Mouse (Mus musculus) kidney, postnatal 36 days (tissue): ENCODE measurements around the gene Spata32.

Experiments
- DNase-seq, 2 experiments: peaks; one replicate each; pipeline ENCODE4 v3.0.0; 2021 to 2022; ENCODE audit warnings: mixed read lengths in 2 of 2

Gene Spata32

DNA sequence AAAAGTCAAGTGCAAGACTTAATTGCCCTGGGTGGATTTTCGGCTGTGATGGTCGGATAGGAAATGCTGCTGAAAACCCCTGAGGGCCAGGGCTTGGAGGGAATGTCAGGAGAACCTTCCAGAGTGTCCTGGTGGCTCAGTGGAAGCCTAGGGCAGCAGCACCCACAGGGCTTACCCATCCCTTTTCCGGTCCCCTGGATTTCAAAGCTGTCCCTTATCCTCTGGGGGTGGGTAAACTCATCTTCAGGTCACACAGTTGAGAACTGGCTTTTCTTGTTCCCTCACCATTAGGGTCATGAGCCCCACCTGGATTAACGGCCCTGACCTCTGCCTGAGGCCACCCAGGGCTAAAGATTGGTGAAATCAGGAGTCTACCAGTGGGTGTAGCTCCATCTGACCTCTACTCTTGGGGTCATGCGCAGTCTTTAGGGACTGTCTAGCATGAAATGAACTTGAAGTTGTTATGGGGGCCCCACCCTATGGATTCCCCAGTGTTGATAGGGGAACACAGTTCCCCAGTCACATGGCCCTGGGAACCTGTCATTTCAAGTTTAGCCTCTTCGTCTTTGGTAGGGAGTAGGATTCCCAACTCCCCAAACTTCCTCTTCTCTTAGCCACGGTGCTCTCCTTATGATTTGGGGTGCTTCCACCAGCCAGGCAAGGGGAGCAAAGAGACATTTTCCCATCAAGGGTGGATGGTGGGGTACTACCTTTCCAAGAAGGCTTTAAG lies 45.0 kb downstream of the Spata32 start:
- no peak for DNase-seq

DNA sequence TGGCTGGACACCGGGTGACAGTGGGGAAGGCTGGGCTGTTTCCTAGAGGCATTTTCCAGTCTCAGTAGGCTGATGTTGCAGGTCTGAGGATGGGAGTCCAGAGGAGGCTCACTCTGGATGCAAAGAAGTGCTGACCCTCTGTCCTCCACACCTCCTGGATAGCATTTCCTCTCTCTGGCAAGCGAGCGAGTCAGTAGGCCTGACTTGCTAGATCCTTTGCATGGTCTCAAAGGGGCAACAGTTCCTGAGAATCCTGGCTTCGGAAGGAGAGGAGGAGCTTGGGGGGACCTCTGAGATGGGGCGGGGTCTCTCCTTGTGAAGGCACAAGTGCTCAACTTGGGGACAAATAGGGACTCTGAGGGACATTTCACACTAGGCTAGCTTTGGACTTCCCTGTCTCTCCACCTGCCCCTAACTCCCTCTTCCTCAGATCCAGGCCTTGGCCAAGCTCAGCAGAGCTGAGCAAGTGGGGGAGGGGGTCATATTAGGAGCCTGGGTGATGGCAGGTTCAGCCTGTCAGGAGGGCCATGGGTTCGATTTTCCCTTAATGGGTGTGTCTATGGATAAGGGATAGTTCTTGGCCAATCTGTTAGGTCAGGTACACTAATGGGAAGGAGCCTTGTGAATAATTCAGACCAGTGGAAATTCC lies 45.7 kb downstream of the Spata32 start:
- no peak for DNase-seq

DNA sequence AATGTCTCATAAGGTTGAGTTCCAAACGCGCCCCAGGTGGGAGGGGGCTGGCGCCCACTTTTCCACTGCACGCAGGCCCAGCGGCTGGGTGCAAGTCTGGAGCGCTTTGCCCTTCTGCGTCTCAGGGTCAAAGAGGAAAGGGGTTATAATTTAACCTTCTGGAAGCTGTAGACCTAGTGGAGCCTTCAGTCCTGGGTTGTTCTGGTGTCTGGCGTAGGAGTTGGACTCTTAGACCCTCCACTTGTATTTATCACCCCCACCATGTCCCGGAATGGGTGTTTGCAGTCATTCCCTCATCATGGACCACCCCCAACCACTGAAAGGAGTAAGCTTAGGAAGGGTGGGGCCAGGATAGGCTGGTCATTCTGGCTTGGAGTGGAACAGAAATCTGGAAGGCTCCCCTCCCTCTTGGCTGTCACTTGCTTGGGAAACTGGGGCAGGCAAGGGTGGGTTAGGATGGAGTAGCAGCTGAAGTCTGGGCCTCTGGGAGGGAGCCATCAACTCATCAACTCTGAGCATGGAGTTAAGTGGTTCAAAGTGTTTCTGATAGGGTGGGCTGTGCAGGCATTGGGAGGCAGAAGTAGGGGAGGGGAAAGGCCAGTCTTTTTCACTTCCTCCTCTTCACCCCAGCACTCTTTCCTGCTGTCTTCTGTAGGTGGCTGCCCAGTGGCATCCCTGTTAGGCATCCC lies 46.4 kb downstream of the Spata32 start:
- DNase-seq = peak; percentile 75 to 88

DNA sequence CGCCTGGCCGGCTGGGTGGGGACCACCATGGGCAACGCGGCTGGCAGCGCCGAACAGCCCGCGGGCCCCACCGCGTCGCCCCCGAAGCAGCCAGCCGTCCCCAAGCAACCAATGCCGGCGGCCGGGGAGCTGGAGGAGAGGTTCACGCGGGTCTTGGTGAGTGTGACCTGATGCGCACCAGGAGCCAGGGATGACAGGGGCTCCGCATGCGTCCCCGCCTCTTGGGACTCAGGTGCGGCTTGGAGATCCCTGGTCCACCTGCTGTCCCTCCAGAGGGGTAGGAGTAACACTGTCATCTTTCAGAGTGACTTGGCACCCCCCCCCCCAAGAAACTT lies 47.0 kb downstream of the Spata32 start:
- no peak for DNase-seq

DNA sequence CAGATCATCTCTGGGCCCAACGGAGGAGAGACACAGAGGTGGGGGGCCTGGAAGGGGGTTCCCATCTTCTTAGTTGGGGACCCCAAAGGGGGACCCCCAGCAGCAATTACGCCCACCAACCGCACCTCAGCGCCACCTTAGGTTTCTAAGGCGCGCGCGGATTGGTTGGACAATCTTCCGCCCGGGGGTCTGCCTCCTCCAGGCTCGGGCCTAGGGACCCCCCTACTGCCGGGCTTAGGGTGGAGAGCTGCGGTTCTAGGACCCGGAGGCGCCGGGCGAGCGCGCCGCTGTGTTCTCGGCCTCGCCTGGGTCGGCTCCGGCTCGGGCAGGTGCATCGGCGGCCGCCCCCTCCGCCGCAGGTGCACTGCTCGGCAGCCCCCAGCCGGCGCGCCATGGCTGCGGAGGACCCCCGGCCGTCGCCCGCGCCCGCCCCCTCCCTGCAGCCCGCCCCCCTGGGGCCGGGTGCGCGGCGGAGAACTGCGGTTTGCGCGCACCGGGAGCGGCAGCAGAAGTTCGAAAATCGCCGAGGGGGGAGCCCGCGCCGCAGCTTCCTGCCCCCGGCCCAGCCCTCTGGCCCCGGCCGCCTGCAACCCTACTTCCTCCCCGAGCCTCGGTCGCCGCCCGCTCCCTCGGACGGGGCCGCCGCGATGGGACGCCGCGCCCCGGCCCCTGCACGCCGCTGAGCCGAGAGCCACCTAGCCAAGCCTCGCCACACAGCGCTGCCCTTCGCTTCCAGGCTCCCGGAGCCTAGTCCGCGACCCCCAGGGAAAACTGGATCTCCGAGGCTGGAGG lies 47.5 kb downstream of the Spata32 start, which contains the start of gene Fmnl1:
Gene Fmnl1, plus strand, starts transcription at position 614 of the 792 bp plus-strand sequence.
- DNase-seq = peak; percentile 59 to 75

DNA sequence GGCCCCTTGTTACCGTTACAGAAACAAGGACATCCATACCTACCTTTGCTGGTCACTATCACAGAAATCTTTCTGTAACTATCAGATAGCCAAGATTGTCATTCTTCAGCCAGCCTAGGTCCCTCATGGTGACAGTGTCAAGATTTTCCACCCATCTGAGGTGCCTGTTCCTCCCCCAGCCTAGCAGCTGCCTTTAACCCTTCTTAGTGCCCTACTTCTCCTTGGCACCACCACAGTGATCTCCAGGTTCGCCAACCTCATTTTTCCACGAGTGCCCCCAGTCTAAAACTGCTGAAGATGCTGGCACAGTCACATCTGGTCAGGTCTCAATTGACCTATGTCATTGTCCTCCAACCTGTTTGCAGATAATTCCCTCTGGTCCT lies 48.1 kb downstream of the Spata32 start:
- DNase-seq = no peak

DNA sequence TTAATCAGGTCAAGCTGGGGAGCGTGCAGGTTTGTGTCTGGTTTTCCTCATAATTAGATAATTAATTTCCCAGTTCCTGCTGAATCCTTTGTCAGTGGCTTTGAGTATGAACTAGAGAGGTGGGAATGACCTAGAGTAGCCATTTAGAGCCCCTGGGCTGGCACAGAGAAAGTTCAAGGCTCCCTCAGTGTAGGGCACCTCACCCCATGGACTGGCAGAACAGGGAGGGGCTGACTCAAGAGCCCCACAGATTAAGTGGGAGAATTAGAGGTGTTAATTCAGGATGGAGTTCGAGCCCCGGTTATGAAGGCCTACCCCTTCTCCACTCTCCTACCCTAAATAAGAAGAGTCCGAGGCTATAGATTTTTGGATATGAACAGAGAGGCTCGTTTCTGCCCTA lies 48.6 kb downstream of the Spata32 start:
- no peak for DNase-seq

DNA sequence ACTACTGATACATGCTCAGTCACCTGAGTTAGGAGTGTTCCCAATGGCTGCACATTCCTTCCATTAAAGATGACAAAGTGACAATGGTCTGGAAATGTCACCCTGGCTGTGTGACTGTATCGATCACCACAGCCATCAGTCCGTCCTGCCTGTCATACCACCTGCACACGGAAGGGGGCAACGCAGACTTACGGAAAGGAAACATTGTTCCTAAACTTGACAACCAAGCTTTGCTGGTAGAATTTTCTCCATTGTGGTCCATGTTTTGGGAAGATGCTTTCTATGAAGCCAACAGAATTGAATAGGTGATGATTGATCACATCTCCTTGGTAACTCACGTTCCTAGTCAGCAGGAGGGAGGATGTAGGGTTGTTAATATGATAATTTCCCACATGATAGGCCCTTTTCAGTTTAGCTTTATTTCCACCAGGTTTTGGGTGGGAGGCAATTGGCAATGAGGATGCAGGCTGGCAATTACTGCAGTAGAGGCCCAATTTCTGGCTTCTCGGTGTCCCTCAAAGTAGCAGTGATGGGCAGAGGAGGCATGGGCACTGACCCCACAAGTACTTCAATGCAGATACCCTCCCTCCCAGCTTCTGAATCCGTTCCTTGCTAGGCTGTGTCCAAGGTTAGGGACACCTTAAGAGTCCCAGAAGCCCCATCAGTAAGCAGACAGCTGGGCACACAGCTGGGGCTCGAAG lies 49.4 kb downstream of the Spata32 start:
- peak; percentile 76 to 87 for DNase-seq

DNA sequence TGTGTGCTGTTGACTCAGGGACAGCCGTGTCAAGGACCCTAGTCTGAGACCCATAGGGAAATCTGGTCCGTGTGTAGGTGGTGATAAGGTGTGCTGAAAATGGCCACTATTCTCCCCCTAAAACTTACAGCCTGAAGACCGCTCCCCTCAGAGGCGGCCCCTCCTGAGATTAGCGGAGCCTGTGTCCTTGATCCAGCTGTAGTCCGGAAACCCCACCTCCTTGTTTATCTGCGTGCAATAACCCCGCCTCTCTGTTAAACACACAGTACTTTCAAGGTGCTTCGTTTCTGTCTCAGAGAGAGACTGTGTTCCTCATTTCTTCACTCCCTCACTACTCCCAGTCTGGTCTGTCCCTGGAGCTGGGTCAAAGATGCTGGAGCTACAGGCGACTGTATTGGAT lies 53.8 kb downstream of the Spata32 start:
- no peak for DNase-seq

DNA sequence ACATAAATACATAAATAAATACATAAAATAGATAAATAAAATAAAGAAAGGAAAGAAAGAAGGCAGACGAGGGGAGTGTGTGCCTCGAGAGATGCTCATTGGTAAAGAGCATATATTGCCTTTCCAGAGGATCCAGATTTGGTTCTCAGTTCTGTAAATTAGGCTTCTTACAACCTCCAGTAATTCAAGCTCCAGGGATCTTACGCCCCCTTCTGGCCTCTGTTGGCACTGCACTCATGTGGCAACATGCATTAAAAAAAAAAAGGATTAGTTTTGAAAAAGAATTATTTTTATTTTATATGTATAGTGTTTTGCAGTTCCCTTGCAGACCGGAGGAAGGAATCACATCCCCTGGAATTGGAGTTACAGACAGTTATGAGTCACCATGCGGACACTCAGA lies 56.1 kb downstream of the Spata32 start:
- peak in 1 of 2 experiments; percentile 65 for DNase-seq

DNA sequence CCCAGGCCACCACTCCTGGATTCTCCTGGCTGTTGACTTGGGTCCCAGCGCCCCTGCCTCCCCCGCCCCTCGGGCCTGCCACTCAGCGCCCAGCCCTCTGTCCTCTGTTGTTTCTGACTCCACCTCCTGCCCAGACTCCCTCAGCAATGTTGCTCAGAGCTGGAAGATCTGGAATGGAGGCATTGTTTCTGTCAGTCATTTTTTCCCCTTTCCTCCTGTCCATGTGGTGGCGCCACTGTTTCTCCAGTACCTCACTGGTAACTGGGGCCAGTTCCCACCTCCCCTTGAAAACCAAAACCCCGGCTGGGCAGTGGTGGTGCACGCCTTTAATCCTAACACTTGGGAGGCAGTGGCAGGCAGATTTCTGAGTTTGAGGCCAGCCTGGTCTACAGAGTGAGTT lies 56.8 kb downstream of the Spata32 start:
- DNase-seq = peak in 1 of 2 experiments; percentile 54

DNA sequence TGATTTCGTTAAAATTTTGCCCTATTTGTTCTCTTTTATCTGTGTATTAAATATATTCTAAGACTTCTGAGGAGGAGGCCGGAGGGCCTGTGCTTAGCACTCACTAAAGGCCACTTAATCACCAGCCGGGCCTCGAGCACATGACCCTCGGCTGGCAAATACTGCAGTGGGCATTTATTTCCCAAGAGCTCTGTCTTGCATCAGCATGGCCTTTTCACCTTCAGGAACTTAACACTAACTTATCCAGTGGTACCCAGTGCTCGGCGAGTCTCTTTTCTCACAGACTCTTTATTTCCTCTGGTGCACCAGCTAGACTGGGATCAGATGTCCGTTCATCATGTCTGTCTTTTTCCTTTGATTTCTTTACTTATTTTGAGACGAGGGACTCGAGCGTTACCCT lies 57.5 kb downstream of the Spata32 start:
- no peak for DNase-seq

DNA sequence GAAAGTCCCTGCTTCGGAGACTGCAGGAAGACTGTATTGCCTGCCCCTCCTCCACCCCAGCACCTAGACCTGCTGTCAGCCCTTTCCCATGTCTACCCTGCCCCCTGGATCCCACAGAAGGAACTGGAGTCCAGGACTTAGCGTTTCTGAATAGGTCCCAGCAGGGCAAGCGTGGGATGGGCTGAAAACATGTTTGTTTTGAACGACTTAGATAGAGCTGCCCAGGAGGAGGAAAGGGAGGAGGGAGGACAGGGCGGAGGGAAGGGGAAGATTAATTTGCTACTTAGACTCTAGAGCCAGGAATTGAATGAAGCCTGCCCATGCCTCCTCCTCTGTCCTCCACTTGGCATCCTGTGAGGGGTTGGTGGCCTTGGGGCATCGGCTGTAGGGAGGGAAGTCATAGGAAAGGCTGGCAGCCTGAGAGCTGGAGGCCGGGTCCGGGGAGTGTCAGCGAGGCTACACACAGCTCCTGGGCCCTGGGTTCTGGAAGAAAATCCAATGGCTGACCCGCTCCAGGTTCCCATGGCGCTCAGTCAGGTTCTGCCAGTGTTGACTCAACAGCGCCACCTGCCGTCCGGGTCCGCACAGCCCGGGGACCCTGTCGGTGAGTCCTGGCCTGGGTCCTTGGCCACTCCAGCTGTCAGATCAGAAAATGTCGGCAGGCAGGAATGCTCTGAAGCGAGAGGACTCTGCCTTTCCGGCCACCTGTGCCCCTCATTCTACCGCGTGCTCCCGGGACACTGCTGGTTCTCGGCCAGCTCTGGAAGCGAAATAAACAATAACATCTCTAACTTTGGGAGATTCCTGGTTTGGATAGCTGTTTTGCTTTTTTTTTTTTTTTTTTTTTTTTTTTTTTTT lies 59.4 kb downstream of the Spata32 start:
- DNase-seq = peak; percentile 96 to 99
